Mouse (Mus musculus): ENCODE results near the gene Slit1. TPM values are rescaled to one million over a fixed set of nuclear protein-coding genes. Genes with fewer than 3 reads are reported as not detected.

The Slit1 gene
- polyA plus RNA-seq, 1 experiment from 2014 or later, result 0.07 TPM

DNA sequence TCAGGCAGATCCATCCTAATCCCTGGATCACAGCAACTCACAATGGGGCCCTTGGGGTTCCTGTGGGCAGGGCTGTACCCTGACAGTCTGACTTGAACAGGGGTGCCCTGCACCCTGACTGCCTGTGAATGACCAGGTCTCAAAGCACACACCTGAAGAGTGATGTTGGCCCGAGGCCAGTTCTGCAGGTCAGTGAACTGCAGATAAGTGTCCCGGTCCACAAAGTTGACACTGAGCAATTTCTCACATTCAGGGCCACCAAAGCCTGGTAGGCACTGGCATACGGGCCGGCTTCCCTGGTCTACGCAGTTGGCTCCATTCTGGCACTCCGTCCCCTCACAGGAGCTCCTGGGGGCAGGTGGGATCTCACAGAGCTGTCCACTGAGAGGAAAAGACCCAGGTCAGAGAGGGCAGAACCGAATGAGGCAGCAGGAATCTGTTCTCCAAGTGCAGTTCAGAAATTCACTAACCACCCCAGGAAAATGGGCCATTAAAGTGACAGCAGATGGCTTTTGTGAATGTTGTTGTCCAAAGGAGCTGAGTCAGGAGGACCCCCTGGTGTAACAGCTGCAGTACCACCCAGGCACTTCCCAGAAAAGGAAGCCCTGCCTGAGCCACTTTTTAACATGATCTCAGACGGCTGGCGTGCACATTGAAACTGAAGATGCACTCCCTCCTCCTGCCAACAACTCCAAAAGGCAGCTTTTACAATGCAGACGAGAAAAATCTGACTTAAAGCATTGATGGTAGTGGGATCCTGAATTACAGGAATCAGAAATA, 137.1 kb downstream of the Slit1 start:
- no peaks in the 10 kb centered on the region for H3K27me3 ChIP-seq (replicated peaks)
- H3K9me3 ChIP-seq (replicated peaks), result 0 out of 2 replicates have a peak, but pooled peaks cover 3% of the 10 kb centered on the region
- no peak overlapping the region for H3K9ac ChIP-seq
- H3K4me3 ChIP-seq, result no peak overlapping the region
- H3K36me3 ChIP-seq, result no peaks in the 10 kb centered on the region
- no peak overlapping the region for H3K27ac ChIP-seq
- H3K4me1 ChIP-seq, result no peaks in the 10 kb centered on the region
- ATAC-seq, result no peak
- no peak overlapping the region for H3K4me2 ChIP-seq
- 60% methylated on average over 10 of the region's 10 CpGs for whole genome bisulfite sequencing (ENCODE audit: insufficient replicate concordance)

DNA sequence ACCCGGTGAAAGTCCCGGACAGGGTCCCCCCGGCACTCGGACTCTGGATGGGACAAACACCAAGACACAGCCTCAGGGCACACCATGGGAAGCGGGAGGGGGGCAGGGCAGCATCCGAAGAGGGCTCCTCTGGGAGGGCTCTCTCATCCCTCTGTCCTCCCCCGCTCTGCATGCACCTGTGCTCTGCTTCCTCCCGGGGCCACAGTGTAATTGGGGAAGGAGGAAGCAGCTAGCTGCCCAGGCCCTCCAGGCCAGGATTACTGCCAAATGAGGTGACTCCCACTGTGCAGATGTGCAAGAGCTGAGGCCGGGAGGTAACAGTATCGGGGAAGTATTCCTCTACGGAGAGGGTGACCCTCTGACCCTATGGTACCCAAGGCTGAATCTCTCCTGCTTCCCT, 142.8 kb downstream of the Slit1 start:
- ATAC-seq, result no peak
- H3K36me3 ChIP-seq, result no peaks in the 10 kb centered on the region
- no peak overlapping the region for H3K27ac ChIP-seq
- H3K9ac ChIP-seq, result no peak overlapping the region
- H3K4me1 ChIP-seq, result no peaks in the 10 kb centered on the region
- no peaks in the 10 kb centered on the region for H3K9me3 ChIP-seq (replicated peaks)
- H3K4me3 ChIP-seq, result no peak overlapping the region
- H3K27me3 ChIP-seq (replicated peaks), result no peaks in the 10 kb centered on the region
- WGBS (ENCODE audit: insufficient replicate concordance), result 66% methylated on average over 11 of the region's 11 CpGs
- H3K4me2 ChIP-seq, result no peak overlapping the region

DNA sequence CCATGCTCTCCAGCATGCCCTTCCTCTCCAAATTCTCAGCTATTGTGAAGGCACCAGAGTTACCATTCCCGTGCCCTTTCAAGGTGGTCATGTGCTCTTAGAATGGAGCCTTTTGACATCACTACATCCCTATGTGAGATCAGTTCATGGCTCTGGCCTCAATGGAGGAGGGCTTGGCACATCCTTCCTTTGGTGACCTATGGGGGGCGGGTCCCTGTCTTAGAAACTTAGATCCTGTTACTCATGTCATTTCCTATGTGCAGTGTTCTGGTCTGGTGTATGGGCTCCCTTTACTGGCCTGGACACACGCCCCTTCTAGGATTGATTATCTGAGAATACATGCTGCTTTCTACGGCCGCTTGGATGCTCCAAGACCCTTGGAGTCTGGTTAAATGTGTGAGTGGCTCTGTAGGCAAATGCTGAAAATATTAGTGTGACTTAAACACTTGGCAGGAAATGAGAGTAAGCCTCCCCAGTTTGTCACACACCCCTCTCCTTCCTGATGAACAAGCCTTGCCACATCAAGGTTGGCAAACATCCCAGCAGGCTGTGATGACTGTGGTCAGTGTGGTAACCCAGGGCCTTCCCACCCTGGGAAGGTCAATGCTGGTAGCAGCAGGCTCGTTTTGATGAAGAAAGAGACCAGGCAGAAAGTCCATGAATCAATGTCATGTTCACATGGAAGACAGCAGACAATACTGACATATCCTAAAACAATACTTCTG, 146.1 kb downstream of the Slit1 start:
- no peaks in the 10 kb centered on the region for H3K4me1 ChIP-seq
- no peak overlapping the region for H3K4me2 ChIP-seq
- no peak for ATAC-seq
- H3K9me3 ChIP-seq (replicated peaks), result no peaks in the 10 kb centered on the region
- H3K27me3 ChIP-seq (replicated peaks), result no peaks in the 10 kb centered on the region
- H3K4me3 ChIP-seq, result no peak overlapping the region
- WGBS (ENCODE audit: insufficient replicate concordance), result 64% methylated on average over 6 of the region's 6 CpGs
- no peak overlapping the region for H3K9ac ChIP-seq
- H3K36me3 ChIP-seq, result no peaks in the 10 kb centered on the region
- no peak overlapping the region for H3K27ac ChIP-seq

DNA sequence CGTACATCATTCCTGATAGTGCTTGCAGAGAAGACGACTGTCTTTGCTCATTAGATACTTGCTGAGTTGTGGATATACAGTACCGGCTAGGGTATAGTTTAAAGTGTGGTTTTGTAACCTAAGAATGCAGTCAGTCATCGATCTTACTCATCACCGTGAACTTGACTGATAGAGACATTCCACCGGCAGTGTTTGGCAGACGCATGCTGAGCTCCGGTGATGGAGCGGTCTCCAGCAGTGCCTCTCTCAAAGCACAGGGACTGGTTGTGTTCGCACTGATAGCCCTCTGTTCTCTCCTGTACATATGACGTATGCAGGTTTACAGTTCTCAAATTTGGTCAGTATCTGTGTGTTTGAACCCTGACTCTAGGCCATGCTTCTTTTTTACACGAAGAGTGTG, 151.7 kb downstream of the Slit1 start:
- Histone ChIP-seq H3K4me2 (no peak overlapping the region), H3K4me3 (no peak overlapping the region), H3K4me1 (no peaks in the 10 kb centered on the region), H3K9me3 (replicated peaks) (no peaks in the 10 kb centered on the region), H3K9ac (no peak overlapping the region), H3K27ac (no peak overlapping the region), H3K36me3 (no peaks in the 10 kb centered on the region), H3K27me3 (replicated peaks) (no peaks in the 10 kb centered on the region)
- no peak for ATAC-seq
- WGBS (ENCODE audit: insufficient replicate concordance), result 74% methylated on average over 12 of the region's 12 CpGs

DNA sequence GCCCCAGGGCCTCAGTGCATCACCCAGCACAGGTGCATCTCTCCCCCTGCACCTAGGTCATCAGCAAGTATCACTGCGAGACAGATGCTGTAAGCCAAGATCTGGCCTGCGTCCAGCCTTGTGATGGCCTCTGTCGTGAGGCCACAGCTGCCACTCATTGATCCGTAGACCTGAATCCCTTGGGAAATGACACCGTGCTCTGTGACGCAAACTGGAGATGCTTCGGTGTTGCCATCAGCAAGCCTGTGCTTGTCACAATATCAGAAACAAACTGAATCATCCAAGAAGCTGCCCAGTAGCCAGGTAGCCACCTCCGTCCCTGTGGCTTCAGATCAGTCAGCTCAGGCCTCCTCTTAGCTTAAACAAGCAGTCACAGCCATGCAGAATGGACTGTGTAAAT, 153.8 kb downstream of the Slit1 start:
- WGBS (ENCODE audit: insufficient replicate concordance), result 86% methylated on average over 8 of the region's 8 CpGs
- H3K9ac ChIP-seq, result no peak overlapping the region
- H3K4me3 ChIP-seq, result no peak overlapping the region
- no peak for ATAC-seq
- H3K4me1 ChIP-seq, result no peaks in the 10 kb centered on the region
- H3K36me3 ChIP-seq, result peaks cover 16% of the 10 kb centered on the region
- H3K4me2 ChIP-seq, result no peak overlapping the region
- H3K9me3 ChIP-seq (replicated peaks), result no peaks in the 10 kb centered on the region
- no peak overlapping the region for H3K27ac ChIP-seq
- no peaks in the 10 kb centered on the region for H3K27me3 ChIP-seq (replicated peaks)

DNA sequence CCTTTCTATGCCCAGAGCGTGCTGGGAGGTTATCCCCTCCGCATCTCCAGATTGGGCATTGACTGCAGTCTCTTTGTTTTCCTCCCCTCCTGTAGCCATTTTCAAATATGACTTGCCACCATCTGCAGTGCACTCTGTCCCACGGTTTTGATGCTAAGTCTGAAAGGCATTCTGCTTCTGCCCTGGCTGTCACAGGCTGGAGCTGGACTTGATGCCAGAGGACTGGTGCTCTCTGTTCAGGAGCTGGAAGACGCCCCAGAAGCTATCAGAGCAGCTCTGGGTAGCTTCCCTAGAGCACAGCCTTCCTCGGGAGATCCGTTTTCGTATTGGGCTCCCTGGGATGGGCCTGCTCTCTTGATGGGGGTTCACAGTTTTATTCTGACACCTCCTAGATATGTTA, 154.4 kb downstream of the Slit1 start:
- H3K36me3 ChIP-seq, result peaks cover 22% of the 10 kb centered on the region
- no peak overlapping the region for H3K4me2 ChIP-seq
- no peak overlapping the region for H3K4me3 ChIP-seq
- H3K9me3 ChIP-seq (replicated peaks), result no peaks in the 10 kb centered on the region
- ATAC-seq, result no peak
- 74% methylated on average over 7 of the region's 7 CpGs for WGBS (ENCODE audit: insufficient replicate concordance)
- no peaks in the 10 kb centered on the region for H3K4me1 ChIP-seq
- H3K27me3 ChIP-seq (replicated peaks), result no peaks in the 10 kb centered on the region
- no peak overlapping the region for H3K27ac ChIP-seq
- no peak overlapping the region for H3K9ac ChIP-seq

DNA sequence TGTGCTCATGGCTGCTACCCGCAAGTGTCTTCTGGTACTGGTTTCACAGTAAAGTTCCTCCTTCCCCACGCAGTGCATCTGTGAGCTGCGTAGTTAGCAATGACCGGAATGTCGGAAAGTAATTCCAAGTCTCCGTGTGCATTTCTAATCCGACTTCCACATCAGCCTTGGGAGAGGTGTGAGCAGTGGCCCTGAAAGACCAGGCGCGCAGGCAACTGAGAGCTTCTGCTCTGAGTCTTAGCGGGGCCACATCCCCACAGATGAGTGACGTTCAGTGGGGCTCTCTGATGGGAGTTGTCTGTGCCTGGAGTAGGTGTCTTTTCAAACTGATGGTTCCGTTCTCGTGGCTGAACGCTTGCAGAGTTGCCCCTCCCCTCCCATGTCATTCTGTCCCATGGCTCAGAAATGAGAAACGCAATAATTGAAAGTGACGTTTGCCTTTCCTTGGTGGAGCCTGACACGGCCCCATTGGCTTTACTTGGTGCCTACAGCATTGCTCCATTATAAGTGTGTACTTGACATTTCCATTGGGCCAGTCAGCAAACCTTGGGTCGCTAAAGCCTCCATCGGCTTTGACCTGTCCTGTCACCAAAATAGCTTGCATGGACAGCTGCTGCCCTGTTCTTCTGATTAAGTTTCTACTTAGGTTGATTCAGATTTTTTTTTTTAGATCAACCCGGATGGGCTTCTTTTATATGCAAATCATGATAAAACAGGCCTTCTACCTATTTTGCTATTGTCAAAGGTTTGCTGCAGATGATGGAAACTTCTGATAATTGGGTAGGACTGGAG, 155.8 kb downstream of the Slit1 start:
- H3K4me2 ChIP-seq, result no peak overlapping the region
- H3K36me3 ChIP-seq, result peaks cover 36% of the 10 kb centered on the region
- WGBS (ENCODE audit: insufficient replicate concordance), result 84% methylated on average over 20 of the region's 20 CpGs
- no peak for ATAC-seq
- no peak overlapping the region for H3K4me3 ChIP-seq
- H3K27me3 ChIP-seq (replicated peaks), result no peaks in the 10 kb centered on the region
- no peaks in the 10 kb centered on the region for H3K9me3 ChIP-seq (replicated peaks)
- H3K9ac ChIP-seq, result no peak overlapping the region
- H3K27ac ChIP-seq, result no peak overlapping the region
- no peaks in the 10 kb centered on the region for H3K4me1 ChIP-seq

DNA sequence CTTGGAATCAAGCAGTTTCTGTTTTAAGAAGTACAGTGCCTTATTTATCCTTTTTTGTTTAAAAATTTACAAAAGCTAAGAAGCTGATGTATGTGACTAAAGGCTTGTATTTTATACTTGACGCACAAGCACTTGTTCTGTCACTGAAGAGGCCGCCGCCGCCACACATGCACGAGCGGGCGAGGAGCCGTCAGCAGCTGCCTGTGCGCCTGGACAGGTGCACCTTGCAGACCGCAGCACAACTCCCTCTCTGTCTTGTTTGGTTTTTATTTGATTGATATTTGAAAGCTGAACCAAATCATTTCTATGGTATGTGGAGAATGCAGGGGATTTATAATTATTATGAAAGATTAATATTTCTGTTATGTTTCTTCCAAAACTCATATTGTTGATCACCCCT, 156.7 kb downstream of the Slit1 start:
- ATAC-seq, result no peak
- Histone ChIP-seq H3K9me3 (replicated peaks) (no peaks in the 10 kb centered on the region), H3K4me3 (no peak overlapping the region), H3K27ac (no peak overlapping the region), H3K27me3 (replicated peaks) (no peaks in the 10 kb centered on the region), H3K4me1 (no peaks in the 10 kb centered on the region), H3K36me3 (peaks cover 45% of the 10 kb centered on the region), H3K4me2 (no peak overlapping the region), H3K9ac (no peak overlapping the region)
- WGBS (ENCODE audit: insufficient replicate concordance), result 89% methylated on average over 10 of the region's 10 CpGs

DNA sequence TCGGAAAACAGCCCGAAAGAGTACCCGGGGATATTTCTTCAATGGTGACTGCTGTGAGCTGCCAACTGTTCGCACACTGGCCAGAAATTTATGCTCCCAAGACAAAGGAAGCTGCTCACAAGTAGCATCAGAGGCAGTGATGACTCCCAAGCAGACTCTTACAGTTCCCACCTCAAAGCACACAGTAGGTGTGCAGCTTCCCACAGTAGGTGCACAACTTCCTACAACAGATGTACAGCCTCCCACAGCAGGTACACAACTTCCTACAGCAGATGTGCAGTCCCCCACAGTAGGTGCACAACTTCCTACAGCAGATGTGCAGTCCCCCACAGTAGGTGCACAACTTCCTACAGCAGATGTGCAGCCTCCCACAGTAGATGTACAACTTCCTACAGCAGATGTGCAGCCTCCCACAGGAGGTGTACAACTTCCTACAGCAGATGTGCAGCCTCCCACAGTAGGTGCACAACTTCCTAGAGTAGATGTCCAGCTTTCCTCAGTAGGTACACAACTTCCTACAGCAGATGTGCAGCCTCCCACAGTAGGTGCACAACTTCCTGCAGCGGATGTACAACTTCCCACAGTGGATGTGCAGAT, 160.4 kb downstream of the Slit1 start:
- Histone ChIP-seq H3K4me2 (no peak overlapping the region), H3K36me3 (peaks cover 47% of the 10 kb centered on the region), H3K27ac (no peak overlapping the region), H3K4me3 (no peak overlapping the region), H3K27me3 (replicated peaks) (no peaks in the 10 kb centered on the region), H3K9ac (no peak overlapping the region), H3K4me1 (no peaks in the 10 kb centered on the region), H3K9me3 (replicated peaks) (no peaks in the 10 kb centered on the region)
- no peak for ATAC-seq
- 89% methylated on average over 5 of the region's 5 CpGs for WGBS (ENCODE audit: insufficient replicate concordance)

DNA sequence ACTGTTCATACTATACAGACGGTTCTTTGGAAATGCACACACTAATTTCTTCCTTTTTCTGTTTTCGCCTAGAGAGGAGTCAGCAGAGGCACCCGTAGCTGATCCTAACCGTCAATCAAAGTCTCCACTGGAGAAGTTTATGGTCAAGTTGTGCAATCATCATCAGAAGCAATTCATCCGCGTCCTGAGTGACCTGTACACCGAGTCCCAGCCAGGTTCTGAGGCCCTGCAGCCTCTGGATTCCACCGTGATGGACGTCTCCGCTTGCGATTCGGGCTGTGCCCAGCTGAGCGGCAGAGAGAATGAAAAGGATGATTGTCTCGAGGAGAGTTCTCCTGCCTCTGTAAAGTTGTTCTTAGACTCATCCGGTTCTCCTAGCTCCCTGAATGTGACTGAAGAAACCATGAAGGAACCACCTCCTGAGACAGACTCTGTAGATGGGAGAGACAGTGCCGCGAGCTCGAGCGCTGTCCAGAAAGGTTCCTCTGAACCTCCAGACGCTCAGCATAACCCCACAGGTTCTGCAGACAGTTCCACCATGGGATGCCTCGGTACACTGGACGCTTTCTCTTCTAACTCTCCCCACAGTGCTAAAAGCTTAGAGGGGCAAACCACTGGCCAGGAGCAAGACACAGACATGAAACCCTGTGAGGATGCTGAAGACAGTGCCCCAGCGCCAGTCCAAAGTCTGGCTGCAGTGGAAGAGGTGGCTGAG, 161.6 kb downstream of the Slit1 start, which contains the start of gene Gm340:
Gene Gm340 (plus strand): TSS at position 665 of the 715 bp plus-strand sequence.
- 87% methylated on average over 23 of the region's 23 CpGs for WGBS (ENCODE audit: insufficient replicate concordance)
- H3K4me3 ChIP-seq, result no peak within 1 kb of the TSS
- ATAC-seq, result no peak
- H3K9me3 ChIP-seq (replicated peaks), result no peaks in the 10 kb centered on the region
- H3K27ac ChIP-seq, result no peak within 1 kb of the TSS
- no peak within 1 kb of the TSS for H3K9ac ChIP-seq
- H3K27me3 ChIP-seq (replicated peaks), result no peaks in the 10 kb centered on the region
- H3K4me1 ChIP-seq, result 0 out of 2 replicates have a peak, but pooled peaks cover 2% of the 10 kb centered on the region
- no peak within 1 kb of the TSS for H3K4me2 ChIP-seq
- H3K36me3 ChIP-seq, result peaks cover 47% of the 10 kb centered on the region

DNA sequence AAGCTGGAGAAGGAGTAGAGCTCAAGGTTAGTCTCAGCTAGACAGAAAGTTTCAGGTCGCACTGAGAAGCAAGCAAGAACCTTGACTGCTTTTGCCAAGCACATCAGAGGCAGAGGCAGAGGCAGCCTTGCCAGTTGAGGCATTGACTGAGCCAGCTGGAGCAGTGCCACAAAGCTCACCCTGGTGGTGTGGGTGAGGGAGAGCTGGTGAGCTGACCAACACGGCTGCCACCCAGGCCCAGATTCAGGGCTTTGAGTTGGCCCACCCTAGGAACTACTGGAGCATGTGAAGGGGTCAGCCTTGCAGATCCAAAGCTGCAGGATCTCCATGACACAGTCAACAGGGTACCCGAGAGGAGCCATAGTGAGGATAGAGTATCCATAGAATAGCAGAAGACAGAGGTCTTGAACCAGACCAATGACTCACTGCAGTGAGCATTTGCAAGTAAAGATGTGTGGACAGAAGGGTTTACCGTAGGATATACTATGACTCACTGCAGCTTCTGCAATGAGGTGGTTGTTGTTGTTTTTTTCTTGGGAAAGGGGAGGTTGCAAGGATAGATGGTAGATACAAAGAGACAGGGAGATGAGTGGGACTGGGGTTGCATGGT, 164.0 kb downstream of the Slit1 start:
- no peaks in the 10 kb centered on the region for H3K27me3 ChIP-seq (replicated peaks)
- no peak overlapping the region for H3K9ac ChIP-seq
- no peak overlapping the region for H3K4me2 ChIP-seq
- WGBS (ENCODE audit: insufficient replicate concordance), result 81% methylated on average over 4 of the region's 4 CpGs
- no peak for ATAC-seq
- no peak overlapping the region for H3K27ac ChIP-seq
- H3K9me3 ChIP-seq (replicated peaks), result no peaks in the 10 kb centered on the region
- peaks cover 33% of the 10 kb centered on the region for H3K36me3 ChIP-seq
- H3K4me1 ChIP-seq, result 0 out of 2 replicates have a peak, but pooled peaks cover 12% of the 10 kb centered on the region
- no peak overlapping the region for H3K4me3 ChIP-seq

Measured in liver, embryonic 12.5 days (tissue).